Mouse (Mus musculus) cerebellum, postnatal 36 days (tissue): ENCODE measurements at regions not wholly inside any gene's neighbourhood (a gene's known extent, or its start where the extent isn't known, plus 50 kb on each side); places are given as distances from the start of the nearest gene placed in this dataset.

Source experiments
- DNase-seq, 2 experiments: peaks; one replicate each; pipeline ENCODE4 v3.0.0; 2021 to 2022; ENCODE audit warnings: mixed read lengths in 2 of 2

DNA sequence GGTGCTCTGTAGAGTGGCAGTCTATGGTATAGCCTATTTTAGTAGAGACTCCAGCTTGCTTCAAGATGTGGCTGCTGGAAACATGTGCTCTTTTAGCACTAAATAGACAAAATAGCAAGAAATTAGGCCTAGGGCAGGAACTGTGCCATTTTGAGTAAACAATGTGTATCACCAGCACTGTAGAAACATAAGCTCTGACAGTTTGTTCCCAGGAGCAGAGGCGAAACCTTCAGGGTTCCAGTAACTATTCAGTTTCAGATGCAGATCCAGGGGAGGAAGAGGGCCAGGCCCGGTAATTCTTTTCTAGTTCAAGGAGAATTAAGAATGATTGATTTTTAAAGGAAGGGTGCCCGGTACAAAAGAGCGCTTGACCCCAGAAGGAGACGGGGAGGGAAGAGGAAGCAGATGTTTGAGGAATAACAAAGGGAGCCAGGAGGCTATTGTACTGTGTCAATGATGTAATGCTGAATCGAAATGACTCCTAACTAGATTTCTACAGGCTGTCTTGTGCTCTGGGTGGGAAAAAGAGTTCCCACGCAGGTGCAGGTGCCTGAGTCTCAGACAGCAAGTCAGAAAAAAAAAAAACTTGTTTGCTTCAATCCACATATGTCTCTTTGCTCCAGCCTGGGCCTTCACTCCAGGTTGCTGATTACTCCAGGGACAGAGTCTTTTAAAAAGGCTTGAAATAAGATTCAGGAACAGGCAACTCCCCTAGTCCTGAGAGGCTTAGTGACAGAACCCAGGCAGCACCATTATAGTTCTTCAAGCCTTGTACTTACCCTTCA, 57.4 kb upstream of the Tex13c2 start:
- DNase-seq: no peak
